Mouse (Mus musculus) induced T-regulatory cell, adult 2 months (primary cell): ENCODE results near the gene Mrpl58.

Source experiments
- DNase-seq: peaks from one replicate; pipeline ENCODE4 v3.0.0-alpha.2; 2012; ENCODE audit warnings: low read depth

The Mrpl58 gene

GRCm38 (mm10) chr11:115457405-115457804, 53.9 kb downstream of the Mrpl58 start:
- no peak for DNase-seq

GRCm38 (mm10) chr11:115460976-115461375, 57.4 kb downstream of the Mrpl58 start:
- no peak for DNase-seq

- DNase-seq: peak; percentile 37
Observed at GRCm38 (mm10) chr11:115461846-115462242, 58.3 kb downstream of the Mrpl58 start.
